Mouse (Mus musculus): ENCODE measurements at regions not wholly inside any gene's neighbourhood (a gene's known extent, or its start where the extent isn't known, plus 50 kb on each side); places are given as distances from the start of the nearest gene placed in this dataset.
A peak's percentile ranks its signal among the peaks of the same experiment; 100 is the strongest.

DNA sequence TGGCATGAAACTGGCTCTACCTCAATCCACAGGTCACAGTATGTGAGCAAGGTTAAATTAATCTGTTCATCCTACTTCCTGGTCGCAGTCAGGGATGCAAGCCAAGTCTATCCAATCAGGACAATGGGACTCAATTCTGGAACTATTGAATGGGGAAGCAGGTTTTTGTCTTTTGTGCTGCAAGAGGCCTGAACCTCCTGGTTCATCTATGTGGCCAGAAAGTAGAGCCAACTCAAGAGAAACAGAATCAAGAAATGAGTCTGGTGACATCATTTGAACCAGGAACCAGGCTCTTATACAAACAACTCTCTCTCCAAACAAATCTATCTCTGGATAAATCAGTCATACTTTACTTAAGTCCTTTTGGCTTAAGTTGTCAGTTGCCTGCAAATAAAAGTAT, 294.7 kb upstream of the Usp25 start:
- DNase-seq (ENCODE audit: low read depth, low spot score) = no peak

GRCm38 (mm10) chr16:76718147-76718546, 295.4 kb upstream of the Usp25 start:
- DNase-seq (ENCODE audit: low read depth, low spot score) = no peak

DNA sequence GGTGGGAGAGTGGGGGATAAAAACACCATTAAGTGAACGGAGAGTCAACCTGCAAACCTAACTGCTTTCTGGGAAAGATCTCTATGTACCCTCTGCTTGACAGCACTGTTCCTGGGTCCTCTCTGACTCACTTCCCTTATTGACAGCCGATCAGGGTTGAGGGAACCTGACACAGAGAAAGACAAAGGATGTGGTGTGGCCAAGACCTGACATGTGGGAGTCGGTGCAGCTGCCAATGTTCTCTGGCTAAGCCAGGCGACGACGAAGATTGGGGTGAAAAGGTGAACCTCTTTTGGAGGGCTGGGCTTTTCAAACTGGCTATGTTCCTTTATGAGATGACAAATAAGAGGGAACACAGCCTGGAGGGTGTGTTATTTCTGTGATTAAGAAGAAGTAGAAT, 318.6 kb upstream of the Usp25 start:
- DNase-seq (ENCODE audit: low read depth, low spot score) = no peak

DNA sequence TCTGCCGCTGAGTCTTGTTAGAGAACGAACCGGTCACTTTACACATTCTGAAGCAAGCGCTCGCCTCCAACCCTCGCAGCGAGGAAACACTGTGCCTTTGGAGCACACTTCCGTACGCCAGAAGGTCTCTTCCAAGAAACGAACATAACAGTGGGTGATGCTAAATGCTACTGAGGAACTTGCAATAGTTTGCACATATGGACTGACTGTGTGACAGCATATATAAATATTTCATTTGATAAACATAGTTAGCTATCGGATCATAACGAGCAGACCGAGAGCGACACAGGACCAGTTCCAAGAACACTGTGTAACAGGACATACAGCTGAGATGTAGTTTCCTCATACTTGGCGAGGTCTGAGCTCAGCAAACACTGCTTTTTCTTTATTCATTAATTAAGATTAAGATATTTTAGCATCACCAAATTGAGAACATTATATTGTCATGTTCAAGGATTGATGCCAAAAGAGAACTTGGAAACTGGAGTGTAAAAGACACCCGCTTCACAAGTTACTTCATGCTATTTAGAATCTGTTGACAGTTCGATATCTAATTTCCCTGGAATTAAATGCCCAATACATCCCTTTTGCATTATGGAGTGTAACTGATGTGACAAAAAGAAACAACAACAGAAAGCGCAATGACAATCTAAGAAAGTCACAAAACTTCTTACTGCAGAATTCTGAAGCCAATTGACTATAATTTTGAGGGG, 314.3 kb upstream of the Nrip1 start:
- DNase-seq (ENCODE audit: low read depth, low spot score) = no peak

GRCm38 (mm10) chr16:76685562-76685961, 311.9 kb upstream of the Nrip1 start:
- DNase-seq (ENCODE audit: low read depth, low spot score) = peak; percentile 37

GRCm38 (mm10) chr16:76680061-76680911, 306.7 kb upstream of the Nrip1 start:
- no peak for DNase-seq (ENCODE audit: low read depth, low spot score)

- DNase-seq (ENCODE audit: low read depth, low spot score) = no peak
These were observed 305.3 kb upstream of the Nrip1 start for GRCm38 (mm10) chr16:76678885-76679284.

DNA sequence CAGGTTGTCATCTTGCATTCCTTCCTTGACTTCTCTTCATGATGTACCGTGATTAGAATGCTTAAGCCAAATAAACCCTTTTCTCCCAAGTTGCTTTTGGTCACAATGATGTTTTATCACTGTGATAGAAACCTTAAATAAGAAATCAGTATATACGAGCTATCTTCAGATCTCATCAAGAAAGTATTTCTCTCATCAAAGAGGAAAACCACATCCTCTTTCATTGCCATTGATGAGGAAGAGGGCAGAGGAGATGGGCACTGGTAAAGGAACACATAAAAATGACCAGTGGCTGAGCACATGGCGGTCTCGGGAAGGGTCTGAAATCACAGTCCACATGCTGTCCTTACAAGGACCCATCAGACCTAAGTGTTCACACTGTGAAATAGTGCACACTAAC, 296.2 kb upstream of the Nrip1 start:
- no peak for DNase-seq (ENCODE audit: low read depth, low spot score)

- DNase-seq (ENCODE audit: low read depth, low spot score) = no peak
These were observed 293.4 kb upstream of the Nrip1 start for GRCm38 (mm10) chr16:76667046-76667445.

GRCm38 (mm10) chr16:76655106-76655505, 281.5 kb upstream of the Nrip1 start:
- no peak for DNase-seq (ENCODE audit: low read depth, low spot score)

- DNase-seq (ENCODE audit: low read depth, low spot score) = no peak
These were observed 270.7 kb upstream of the Nrip1 start for GRCm38 (mm10) chr16:76644281-76644680.

- DNase-seq (ENCODE audit: low read depth, low spot score) = no peak
These were observed 270.2 kb upstream of the Nrip1 start for GRCm38 (mm10) chr16:76643801-76644200.

GRCm38 (mm10) chr16:76635169-76635568, 261.5 kb upstream of the Nrip1 start:
- DNase-seq (ENCODE audit: low read depth, low spot score) = no peak

- no peak for DNase-seq (ENCODE audit: low read depth, low spot score)
These were observed 260.6 kb upstream of the Nrip1 start for GRCm38 (mm10) chr16:76634196-76634698.

DNA sequence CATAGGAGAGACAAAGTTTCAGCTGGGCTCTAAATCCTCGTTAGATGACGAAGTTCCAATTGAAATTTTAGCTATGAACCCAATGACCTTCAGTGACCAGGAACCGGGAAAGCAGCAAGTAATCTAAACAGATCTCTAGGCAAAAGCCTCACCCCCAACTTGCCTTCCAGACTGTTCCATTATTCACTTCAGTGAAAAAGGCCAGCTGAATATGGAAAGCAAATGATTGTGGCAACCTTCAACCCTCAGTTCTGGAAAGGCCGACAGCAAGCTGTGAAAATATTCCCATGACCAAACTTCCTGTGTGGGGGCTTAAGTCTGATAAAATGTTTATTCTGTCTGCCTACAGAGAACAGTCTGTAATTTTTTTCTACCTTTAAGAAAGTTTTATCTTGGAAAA, 252.5 kb upstream of the Nrip1 start:
- DNase-seq (ENCODE audit: low read depth, low spot score) = no peak

DNA sequence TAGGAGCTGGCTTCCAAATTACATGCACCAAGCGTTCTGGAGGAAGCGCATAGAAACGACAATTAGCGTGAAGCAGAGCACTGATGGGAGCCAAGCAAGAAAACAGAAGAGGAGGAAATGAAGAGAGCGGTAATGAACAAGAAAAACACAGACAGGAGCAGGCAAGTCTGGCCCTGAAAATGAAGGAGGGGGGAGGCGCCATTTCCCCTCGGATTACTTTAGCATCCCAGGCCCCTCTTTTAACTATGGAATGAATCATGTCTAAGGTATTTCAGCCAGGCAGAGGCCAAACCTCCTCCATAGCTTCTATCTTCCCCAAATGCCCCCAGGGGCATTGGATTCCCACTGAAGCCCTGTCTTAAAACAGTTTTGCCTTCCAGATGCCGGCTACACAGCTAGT, 248.1 kb upstream of the Nrip1 start:
- no peak for DNase-seq (ENCODE audit: low read depth, low spot score)

GRCm38 (mm10) chr16:76618295-76618694, 244.7 kb upstream of the Nrip1 start:
- DNase-seq (ENCODE audit: low read depth, low spot score) = no peak

GRCm38 (mm10) chr16:76611061-76611460, 237.4 kb upstream of the Nrip1 start:
- DNase-seq (ENCODE audit: low read depth, low spot score) = peak; percentile 36

GRCm38 (mm10) chr16:76604914-76605313, 231.3 kb upstream of the Nrip1 start:
- no peak for DNase-seq (ENCODE audit: low read depth, low spot score)

- DNase-seq (ENCODE audit: low read depth, low spot score) = no peak
These were observed 230.2 kb upstream of the Nrip1 start for GRCm38 (mm10) chr16:76603846-76604258.

- no peak for DNase-seq (ENCODE audit: low read depth, low spot score)
These were observed 229.8 kb upstream of the Nrip1 start for GRCm38 (mm10) chr16:76603431-76603830.

GRCm38 (mm10) chr16:76600131-76600530, 226.5 kb upstream of the Nrip1 start:
- DNase-seq (ENCODE audit: low read depth, low spot score) = no peak

Measured in ES-CJ7 (cell line).